Mouse (Mus musculus) stomach, embryonic 16.5 days (tissue): ENCODE measurements at regions not wholly inside any gene's neighbourhood (a gene's known extent, or its start where the extent isn't known, plus 50 kb on each side); places are given as distances from the start of the nearest gene placed in this dataset.

Source experiments
- ATAC-seq: fragments of 200-750 bp; cut with Nextera tagmentation; 2 replicates; pipeline ENCODE4 v1.8.0; 2017; ENCODE audit warnings: moderate number of reproducible peaks, moderate TSS enrichment; ENCODE audit not compliant: insufficient read depth, low FRiP score
- H3K27ac ChIP-seq: fragments of 300-500 bp; sonication (generic); 2 replicates; pipeline ENCODE4 v1.5.1; 2014; ENCODE audit warnings: low read length
- H3K27me3 ChIP-seq: fragments of 300-500 bp; sonication (generic); 2 replicates; pipeline ENCODE4 v1.6.1; 2014; ENCODE audit warnings: low read length, control low read depth, mixed read lengths; ENCODE audit not compliant: control insufficient read depth, insufficient read depth
- H3K36me3 ChIP-seq: fragments of 300-500 bp; sonication (generic); 2 replicates; pipeline ENCODE4 v1.6.1; 2014; ENCODE audit warnings: low read length; ENCODE audit not compliant: control insufficient read depth, insufficient read depth
- H3K4me1 ChIP-seq: fragments of 300-500 bp; sonication (generic); 2 replicates; pipeline ENCODE4 v1.6.1; 2014; ENCODE audit warnings: low read length, control low read depth, mixed read lengths; ENCODE audit not compliant: control insufficient read depth, insufficient read depth
- H3K4me2 ChIP-seq: fragments of 300-500 bp; sonication (generic); 2 replicates; pipeline ENCODE4 v1.6.1; 2014; ENCODE audit warnings: low read depth, low read length, mixed read lengths
- H3K4me3 ChIP-seq: fragments of 300-500 bp; sonication (generic); replicated peaks from 2 replicates; pipeline ENCODE4 v1.5.1; 2014; ENCODE audit warnings: mild to moderate bottlenecking, low read length
- H3K9ac ChIP-seq: fragments of 300-500 bp; sonication (generic); 2 replicates; pipeline ENCODE4 v1.6.1; 2014; ENCODE audit warnings: low read length
- H3K9me3 ChIP-seq: fragments of 300-500 bp; sonication (generic); replicated peaks from 2 replicates; pipeline ENCODE4 v1.6.1; 2016; ENCODE audit warnings: low read length, control low read depth; ENCODE audit not compliant: control insufficient read depth
- WGBS: fragments of 180-500 bp; shearing (Covaris S2); extraction: QIAGEN DNeasy Blood & Tissue Kit; methylation state at CpG from one replicate; pipeline ENCODE4 v1.1.7; 2014; 5-methylcytosine and 5-hydroxymethylcytosine counted together

- H3K4me2 ChIP-seq, result no peak overlapping the region
- H3K27ac ChIP-seq, result no peak overlapping the region
- H3K4me1 ChIP-seq, result no peaks in the 10 kb centered on the region
- H3K9me3 ChIP-seq, result no peaks in the 10 kb centered on the region
- WGBS, result 64% methylated on average over 3 of the region's 3 CpGs
- no peak overlapping the region for H3K9ac ChIP-seq
- ATAC-seq, result no peak
- H3K27me3 ChIP-seq, result no peaks in the 10 kb centered on the region
- H3K4me3 ChIP-seq, result no peak overlapping the region
- H3K36me3 ChIP-seq, result no peaks in the 10 kb centered on the region
Measured at GRCm38 (mm10) chr10:111410121-111410520, 62.9 kb upstream of the Nap1l1 start.

DNA sequence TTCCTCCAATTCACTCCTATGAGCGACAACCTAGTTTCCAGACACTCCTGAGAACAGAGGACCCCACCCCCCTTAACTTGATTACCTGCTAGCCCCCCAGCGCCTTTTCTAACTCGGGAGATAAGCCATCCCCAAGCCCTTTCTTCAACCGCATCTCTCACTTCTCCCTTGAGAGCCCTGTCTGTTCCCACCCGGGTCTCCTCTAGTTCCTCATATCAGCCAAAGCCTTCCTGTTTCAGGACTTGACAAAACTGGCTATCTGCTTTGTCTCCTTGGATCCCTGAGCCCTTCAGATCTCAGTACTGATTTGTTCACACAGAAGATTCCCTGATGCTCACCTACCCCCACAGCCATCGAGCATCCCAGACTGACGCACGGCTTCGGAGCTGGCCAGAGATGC lies 61.5 kb upstream of the Nap1l1 start:
- Histone ChIP-seq H3K4me1 (no peaks in the 10 kb centered on the region), H3K9me3 (no peaks in the 10 kb centered on the region), H3K27me3 (no peaks in the 10 kb centered on the region), H3K27ac (no peak overlapping the region), H3K4me2 (no peak overlapping the region), H3K36me3 (no peaks in the 10 kb centered on the region), H3K4me3 (no peak overlapping the region), H3K9ac (no peak overlapping the region)
- no peak for ATAC-seq
- WGBS, result 85% methylated on average over 9 of the region's 9 CpGs

DNA sequence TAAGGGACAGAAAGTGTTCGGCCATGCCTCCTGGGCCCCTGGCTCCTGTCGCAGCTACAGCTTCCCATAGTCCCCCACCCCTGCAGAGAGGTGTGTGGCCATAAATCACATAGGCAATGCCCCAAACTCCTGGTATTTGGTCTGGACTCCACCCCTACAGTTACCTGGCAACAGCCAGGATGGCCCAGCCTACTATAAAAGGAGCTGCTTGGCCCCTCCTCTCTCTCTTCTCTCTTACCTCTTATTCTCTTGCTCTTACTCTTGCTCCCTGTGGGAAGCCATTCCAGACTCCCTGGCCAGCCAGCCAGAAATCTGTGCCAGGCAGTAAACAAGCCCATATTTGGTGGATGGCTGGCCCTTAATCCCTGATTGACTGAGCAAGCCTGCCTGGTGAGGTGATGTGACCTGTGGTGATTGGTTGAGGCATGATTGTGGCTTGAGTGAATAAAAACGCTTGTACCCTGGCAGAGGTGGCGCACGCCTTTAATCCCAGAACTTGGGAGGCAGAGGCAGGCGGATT lies 56.4 kb upstream of the Nap1l1 start:
- Histone ChIP-seq H3K9me3 (no peaks in the 10 kb centered on the region), H3K4me3 (no peak overlapping the region), H3K27me3 (no peaks in the 10 kb centered on the region), H3K27ac (no peak overlapping the region), H3K4me1 (peaks cover 10% of the 10 kb centered on the region), H3K36me3 (no peaks in the 10 kb centered on the region), H3K4me2 (no peak overlapping the region), H3K9ac (no peak overlapping the region)
- 79% methylated on average over 6 of the region's 6 CpGs for WGBS
- no peak for ATAC-seq

- no peaks in the 10 kb centered on the region for H3K36me3 ChIP-seq
- WGBS, result 20% methylated on average over 23 of the region's 23 CpGs
- ATAC-seq, result no peak
- peaks cover 10% of the 10 kb centered on the region for H3K4me1 ChIP-seq
- H3K27ac ChIP-seq, result no peak overlapping the region
- H3K4me2 ChIP-seq, result peak overlapping the region; percentile 48
- no peaks in the 10 kb centered on the region for H3K27me3 ChIP-seq
- H3K9ac ChIP-seq, result peak overlapping the region; percentile 51
- no peaks in the 10 kb centered on the region for H3K9me3 ChIP-seq
- peak overlapping the region; percentile 24 for H3K4me3 ChIP-seq
Measured at GRCm38 (mm10) chr10:111419375-111420194, 53.4 kb upstream of the Nap1l1 start.

- WGBS, result 15% methylated on average over 7 of the region's 7 CpGs
- no peak overlapping the region for H3K27ac ChIP-seq
- peak; percentile 23; the same call in 1 of the 2 replicates for ATAC-seq
- H3K36me3 ChIP-seq, result no peaks in the 10 kb centered on the region
- H3K4me1 ChIP-seq, result peaks cover 10% of the 10 kb centered on the region
- peak overlapping the region; percentile 24 for H3K4me3 ChIP-seq
- H3K4me2 ChIP-seq, result peak overlapping the region; percentile 48
- peak overlapping the region; percentile 54; the same call in 1 of the 2 replicates for H3K9ac ChIP-seq
- H3K9me3 ChIP-seq, result no peaks in the 10 kb centered on the region
- no peaks in the 10 kb centered on the region for H3K27me3 ChIP-seq
Measured at GRCm38 (mm10) chr10:111420195-111420838, 52.7 kb upstream of the Nap1l1 start.

DNA sequence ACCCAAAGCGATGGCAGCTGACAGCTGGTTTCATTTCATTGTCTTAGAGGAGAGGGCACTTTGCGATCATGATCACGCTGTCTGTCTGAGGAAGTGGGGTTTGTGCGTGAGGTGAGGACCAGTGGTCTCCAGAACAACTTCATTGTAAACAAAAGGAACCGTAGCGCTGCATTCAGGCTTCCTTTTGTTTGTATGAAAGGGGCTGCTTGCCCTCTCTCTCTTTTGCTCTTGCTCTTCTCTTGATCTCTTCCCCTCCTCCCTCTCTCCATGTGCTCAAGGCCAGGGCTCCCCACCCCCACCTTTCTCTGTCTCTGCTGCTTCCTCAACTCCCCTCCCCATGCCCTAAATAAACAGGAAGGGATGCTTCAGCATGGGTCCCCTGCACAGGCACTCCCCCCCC lies 51.0 kb upstream of the Nap1l1 start:
- 25% methylated on average over 6 of the region's 6 CpGs for WGBS
- Histone ChIP-seq H3K27me3 (no peaks in the 10 kb centered on the region), H3K9me3 (no peaks in the 10 kb centered on the region), H3K4me1 (peaks cover 10% of the 10 kb centered on the region), H3K9ac (no peak overlapping the region), H3K4me2 (peak overlapping the region; percentile 51; the same call in 1 of the 2 replicates), H3K4me3 (no peak overlapping the region), H3K36me3 (no peaks in the 10 kb centered on the region), H3K27ac (no peak overlapping the region)
- ATAC-seq, result no peak

DNA sequence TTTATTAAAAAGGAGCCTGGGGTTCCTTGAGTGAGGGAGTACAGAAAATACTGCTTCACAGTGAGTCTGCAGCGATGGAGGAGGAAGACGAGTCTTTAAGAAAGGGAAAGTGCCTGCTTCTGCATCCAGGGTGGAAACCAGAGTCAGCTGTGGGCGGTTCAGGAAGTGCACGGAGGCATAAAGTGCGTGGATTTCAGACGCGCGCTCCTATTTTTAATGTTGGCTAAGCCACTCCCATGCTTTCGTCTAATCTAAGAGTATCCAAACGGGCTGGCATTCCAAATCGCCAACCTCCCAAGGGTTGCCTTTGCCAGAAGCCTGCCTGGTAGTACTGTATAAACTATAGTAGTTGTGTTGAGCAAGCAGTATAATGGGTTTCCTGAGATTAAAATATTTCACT lies 50.4 kb upstream of the Nap1l1 start:
- peak overlapping the region; percentile 54 for H3K9ac ChIP-seq
- peak overlapping the region; percentile 29 for H3K4me3 ChIP-seq

More for the DNA sequence above, 50.4 kb upstream of the Nap1l1 start:
- no peaks in the 10 kb centered on the region for H3K9me3 ChIP-seq
- peak overlapping the region; percentile 51 for H3K4me2 ChIP-seq
- H3K4me1 ChIP-seq, result peaks cover 10% of the 10 kb centered on the region
- ATAC-seq, result 0 out of 2 replicates have a peak, but pooled peaks have one; percentile 29
- no peak overlapping the region for H3K27ac ChIP-seq
- H3K27me3 ChIP-seq, result no peaks in the 10 kb centered on the region
- WGBS, result 34% methylated on average over 11 of the region's 11 CpGs
- H3K36me3 ChIP-seq, result no peaks in the 10 kb centered on the region
